Mouse (Mus musculus) limb, embryonic 12.5 days (tissue): Measurements from ENCODE around the gene Acss2. TPM values are rescaled to one million over a fixed set of nuclear protein-coding genes. Genes with fewer than 3 reads are reported as not detected.

Experiments
- ATAC-seq: fragments of 200-750 bp; cut with Nextera tagmentation; 2 replicates; pipeline ENCODE4 v1.8.0; 2017; ENCODE audit warnings: low read depth, moderate TSS enrichment; ENCODE audit not compliant: insufficient number of reproducible peaks, insufficient read depth, low FRiP score, low TSS enrichment
- H3K27ac ChIP-seq: fragments of 300-500 bp; sonication (generic); 2 replicates; pipeline ENCODE4 v1.5.1; 2016; ENCODE audit warnings: mild to moderate bottlenecking, moderate library complexity
- H3K27me3 ChIP-seq: fragments of 300-500 bp; sonication (generic); 2 replicates; pipeline ENCODE4 v1.6.1; 2016; ENCODE audit warnings: mild to moderate bottlenecking, moderate library complexity
- H3K36me3 ChIP-seq: fragments of 300-500 bp; sonication (generic); 2 replicates; pipeline ENCODE4 v1.6.1; 2016; ENCODE audit warnings: mild to moderate bottlenecking, moderate library complexity
- H3K4me1 ChIP-seq: fragments of 300-500 bp; sonication (generic); replicated peaks from 2 replicates; pipeline ENCODE4 v1.6.1; 2016
- H3K4me2 ChIP-seq: fragments of 300-500 bp; sonication (generic); 2 replicates; pipeline ENCODE4 v1.6.1; 2016; ENCODE audit warnings: mild to moderate bottlenecking, moderate library complexity
- H3K4me3 ChIP-seq: fragments of 300-500 bp; sonication (generic); replicated peaks from 2 replicates; pipeline ENCODE4 v1.5.1; 2016; ENCODE audit warnings: mild to moderate bottlenecking
- H3K9ac ChIP-seq: fragments of 300-500 bp; sonication (generic); replicated peaks from 2 replicates; pipeline ENCODE4 v1.6.1; 2016; ENCODE audit warnings: mild to moderate bottlenecking, moderate library complexity
- H3K9me3 ChIP-seq: fragments of 300-500 bp; sonication (generic); 2 replicates; pipeline ENCODE4 v1.6.1; 2016; ENCODE audit warnings: mild to moderate bottlenecking, moderate library complexity
- WGBS: fragments of 180-500 bp; shearing (Covaris S2); methylation state at CpG from one replicate; pipeline ENCODE4 v1.1.7; 2016; 5-methylcytosine and 5-hydroxymethylcytosine counted together
- polyA plus RNA-seq: library from polyadenylated mRNA; unstranded; fragments of >200 nt; fragmentation: Nextera tagmentation; extraction: Ambion mirVana; gene quantifications from 2 replicates; pipeline ENCODE4 v1.2.1, GENCODE M21; 2016

Acss2 gene
- polyA plus RNA-seq, 1 experiment from 2014 or later, result 12.1 TPM

- H3K9ac ChIP-seq, result no peak overlapping the region
- no peaks in the 10 kb centered on the region for H3K9me3 ChIP-seq
- H3K27ac ChIP-seq, result no peak overlapping the region
- no peak for ATAC-seq
- no peak overlapping the region for H3K4me2 ChIP-seq
- no peak overlapping the region for H3K4me3 ChIP-seq
- H3K27me3 ChIP-seq, result no peaks in the 10 kb centered on the region
- no peaks in the 10 kb centered on the region for H3K4me1 ChIP-seq
- no peaks in the 10 kb centered on the region for H3K36me3 ChIP-seq
Measured at GRCm38 (mm10) chr2:155539696-155540095, 21.9 kb downstream of the Acss2 start.

- H3K4me2 ChIP-seq, result no peak overlapping the region
- H3K4me1 ChIP-seq, result no peaks in the 10 kb centered on the region
- H3K27ac ChIP-seq, result no peak overlapping the region
- no peak overlapping the region for H3K9ac ChIP-seq
- WGBS, result 75% methylated on average over 6 of the region's 6 CpGs
- H3K9me3 ChIP-seq, result no peaks in the 10 kb centered on the region
- H3K4me3 ChIP-seq, result no peak overlapping the region
- no peaks in the 10 kb centered on the region for H3K27me3 ChIP-seq
- no peak for ATAC-seq
- H3K36me3 ChIP-seq, result no peaks in the 10 kb centered on the region
Measured at GRCm38 (mm10) chr2:155540822-155541458, 23.2 kb downstream of the Acss2 start.

- WGBS, result 54% methylated on average over 1 of the region's 1 CpGs
- Histone ChIP-seq H3K27ac (no peak overlapping the region), H3K9ac (no peak overlapping the region), H3K4me3 (no peak overlapping the region), H3K4me2 (no peak overlapping the region), H3K27me3 (no peaks in the 10 kb centered on the region), H3K9me3 (no peaks in the 10 kb centered on the region), H3K4me1 (no peaks in the 10 kb centered on the region), H3K36me3 (no peaks in the 10 kb centered on the region)
- no peak for ATAC-seq
Measured at GRCm38 (mm10) chr2:155546955-155547354, 29.2 kb downstream of the Acss2 start.

- no peak overlapping the region for H3K9ac ChIP-seq
- H3K9me3 ChIP-seq, result no peaks in the 10 kb centered on the region
- H3K4me1 ChIP-seq, result no peaks in the 10 kb centered on the region
- no peak overlapping the region for H3K27ac ChIP-seq
- H3K36me3 ChIP-seq, result no peaks in the 10 kb centered on the region
- H3K4me2 ChIP-seq, result no peak overlapping the region
- no peaks in the 10 kb centered on the region for H3K27me3 ChIP-seq
- ATAC-seq, result no peak
- no peak overlapping the region for H3K4me3 ChIP-seq
Measured at GRCm38 (mm10) chr2:155552336-155552735, 34.6 kb downstream of the Acss2 start.

GRCm38 (mm10) chr2:155552949-155553354, 35.2 kb downstream of the Acss2 start:
- Histone ChIP-seq H3K27me3 (no peaks in the 10 kb centered on the region), H3K4me1 (no peaks in the 10 kb centered on the region), H3K36me3 (no peaks in the 10 kb centered on the region), H3K9ac (no peak overlapping the region), H3K27ac (no peak overlapping the region), H3K9me3 (no peaks in the 10 kb centered on the region), H3K4me2 (no peak overlapping the region), H3K4me3 (no peak overlapping the region)
- ATAC-seq, result no peak

- Histone ChIP-seq H3K36me3 (no peaks in the 10 kb centered on the region), H3K4me2 (no peak overlapping the region), H3K27ac (no peak overlapping the region), H3K4me3 (no peak overlapping the region), H3K9ac (no peak overlapping the region), H3K4me1 (no peaks in the 10 kb centered on the region), H3K27me3 (no peaks in the 10 kb centered on the region), H3K9me3 (no peaks in the 10 kb centered on the region)
- ATAC-seq, result no peak
- 82% methylated on average over 2 of the region's 2 CpGs for WGBS
Measured at GRCm38 (mm10) chr2:155554426-155554985, 36.8 kb downstream of the Acss2 start.

- peaks cover 14% of the 10 kb centered on the region; the same call in 1 of the 2 replicates for H3K36me3 ChIP-seq
- 71% methylated on average over 1 of the region's 1 CpGs for WGBS
- no peak overlapping the region for H3K27ac ChIP-seq
- H3K9me3 ChIP-seq, result no peaks in the 10 kb centered on the region
- no peak for ATAC-seq
- no peak overlapping the region for H3K9ac ChIP-seq
- no peak overlapping the region for H3K4me3 ChIP-seq
- no peaks in the 10 kb centered on the region for H3K4me1 ChIP-seq
- no peak overlapping the region for H3K4me2 ChIP-seq
- no peaks in the 10 kb centered on the region for H3K27me3 ChIP-seq
Measured at GRCm38 (mm10) chr2:155562209-155562608, 44.5 kb downstream of the Acss2 start.

GRCm38 (mm10) chr2:155562934-155563333, 45.2 kb downstream of the Acss2 start:
- Histone ChIP-seq H3K9ac (no peak overlapping the region), H3K4me3 (no peak overlapping the region), H3K27ac (no peak overlapping the region), H3K36me3 (peaks cover 14% of the 10 kb centered on the region; the same call in 1 of the 2 replicates), H3K27me3 (no peaks in the 10 kb centered on the region), H3K4me2 (no peak overlapping the region), H3K4me1 (no peaks in the 10 kb centered on the region), H3K9me3 (no peaks in the 10 kb centered on the region)
- WGBS, result 77% methylated on average over 4 of the region's 4 CpGs
- ATAC-seq, result no peak

- Histone ChIP-seq H3K27me3 (no peaks in the 10 kb centered on the region), H3K4me3 (no peak overlapping the region), H3K36me3 (peaks cover 14% of the 10 kb centered on the region; the same call in 1 of the 2 replicates), H3K4me1 (no peaks in the 10 kb centered on the region), H3K27ac (no peak overlapping the region), H3K4me2 (no peak overlapping the region), H3K9me3 (no peaks in the 10 kb centered on the region), H3K9ac (no peak overlapping the region)
- 89% methylated on average over 5 of the region's 5 CpGs for WGBS
- ATAC-seq, result no peak
Measured at GRCm38 (mm10) chr2:155567751-155568150, 50.0 kb downstream of the Acss2 start.

GRCm38 (mm10) chr2:155569223-155569807, 51.6 kb downstream of the Acss2 start:
- WGBS, result 55% methylated on average over 3 of the region's 3 CpGs

GRCm38 (mm10) chr2:155573001-155573400, 55.3 kb downstream of the Acss2 start:
- WGBS, result 91% methylated on average over 9 of the region's 9 CpGs
- Histone ChIP-seq H3K9ac (no peak overlapping the region), H3K4me2 (no peak overlapping the region), H3K4me1 (no peaks in the 10 kb centered on the region), H3K36me3 (no peaks in the 10 kb centered on the region; the same call in 1 of the 2 replicates), H3K27me3 (no peaks in the 10 kb centered on the region), H3K27ac (no peak overlapping the region), H3K4me3 (no peak overlapping the region), H3K9me3 (no peaks in the 10 kb centered on the region)
- ATAC-seq, result no peak

More at GRCm38 (mm10) chr2:155569223-155569807, 51.6 kb downstream of the Acss2 start:
- Histone ChIP-seq H3K4me2 (no peak overlapping the region), H3K9me3 (no peaks in the 10 kb centered on the region), H3K9ac (no peak overlapping the region), H3K4me3 (no peak overlapping the region), H3K27me3 (no peaks in the 10 kb centered on the region), H3K27ac (no peak overlapping the region), H3K36me3 (peaks cover 9% of the 10 kb centered on the region; the same call in 1 of the 2 replicates), H3K4me1 (no peaks in the 10 kb centered on the region)
- ATAC-seq, result no peak
